Mouse (Mus musculus) ovary, postnatal 10 days (tissue): ENCODE measurements around the gene Per1.

Experiments used
- DNase-seq: peaks from one replicate; pipeline ENCODE4 v3.0.0; 2022; ENCODE audit warnings: low spot score

Per1 gene

DNA sequence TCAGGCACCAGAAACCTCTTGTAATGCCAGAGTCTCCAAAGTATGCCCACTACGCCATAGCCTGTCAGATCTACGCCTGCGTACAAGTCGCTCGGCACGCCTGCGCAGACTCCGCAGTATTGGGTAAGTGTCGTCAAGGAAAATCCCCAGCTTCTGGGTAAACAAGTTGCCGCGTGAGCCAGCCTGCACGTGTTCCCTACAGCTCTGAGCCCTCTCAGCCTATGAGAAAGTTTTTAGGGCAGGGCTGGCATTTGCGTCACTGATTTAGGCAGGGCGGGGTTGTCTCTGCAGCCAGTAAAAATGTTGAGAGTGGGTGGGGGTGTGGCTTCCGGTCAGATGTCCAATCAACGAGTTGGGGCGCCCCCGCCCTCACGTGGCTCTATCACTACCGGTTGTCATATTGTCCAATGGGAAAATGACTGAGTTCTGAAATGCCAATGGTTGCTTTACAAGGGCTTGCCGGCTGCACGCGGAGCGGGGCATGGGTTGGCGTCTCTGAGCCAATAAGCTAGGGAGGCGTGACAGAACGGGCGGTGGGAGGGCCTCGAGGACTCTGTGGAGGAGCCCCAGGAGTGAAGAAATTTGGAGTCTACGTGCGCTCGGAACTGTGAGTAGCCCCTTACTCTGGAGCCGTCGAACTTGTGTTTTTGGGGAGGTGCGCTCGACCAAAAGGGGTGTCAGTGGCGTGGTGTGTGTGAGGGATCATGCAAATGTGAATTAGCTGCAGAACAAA lies at the start of gene Per1:
Gene Per1 (plus strand): TSS at position 521 of the 733 bp plus-strand sequence.
- peak; percentile 83 for DNase-seq

- peak; percentile 49 for DNase-seq
These were observed 49.3 kb upstream of the Per1 start, which contains the start of gene Aurkb for GRCm38 (mm10) chr11:69045531-69046394. Aurkb (plus strand) TSS chr11:69045647.

DNA sequence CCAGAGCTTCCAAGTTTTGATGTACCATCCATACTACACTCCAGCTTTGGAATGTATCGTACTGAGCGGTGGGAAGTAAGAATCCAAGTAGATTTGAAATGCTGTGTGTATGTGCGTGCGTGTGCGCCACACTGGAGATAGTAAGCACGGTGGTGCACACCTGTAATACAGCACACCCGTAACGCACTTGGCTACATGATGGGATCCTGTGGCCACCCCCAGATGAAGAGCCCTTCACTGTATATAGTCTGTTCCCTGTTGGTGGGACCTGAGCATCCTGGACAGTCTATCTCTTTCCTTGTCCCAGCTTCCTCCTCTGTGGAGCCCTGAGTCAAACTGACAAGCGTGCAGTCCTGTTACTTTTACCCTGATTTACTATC lies 48.6 kb upstream of the Per1 start:
- no peak for DNase-seq

- DNase-seq = no peak
These were observed 47.4 kb upstream of the Per1 start for GRCm38 (mm10) chr11:69047592-69047991.

- DNase-seq = no peak
These were observed 46.9 kb upstream of the Per1 start for GRCm38 (mm10) chr11:69048151-69048550.

GRCm38 (mm10) chr11:69050748-69051147 lies 44.3 kb upstream of the Per1 start:
- no peak for DNase-seq

- no peak for DNase-seq
These were observed 43.2 kb upstream of the Per1 start for GRCm38 (mm10) chr11:69051771-69052170.

DNA sequence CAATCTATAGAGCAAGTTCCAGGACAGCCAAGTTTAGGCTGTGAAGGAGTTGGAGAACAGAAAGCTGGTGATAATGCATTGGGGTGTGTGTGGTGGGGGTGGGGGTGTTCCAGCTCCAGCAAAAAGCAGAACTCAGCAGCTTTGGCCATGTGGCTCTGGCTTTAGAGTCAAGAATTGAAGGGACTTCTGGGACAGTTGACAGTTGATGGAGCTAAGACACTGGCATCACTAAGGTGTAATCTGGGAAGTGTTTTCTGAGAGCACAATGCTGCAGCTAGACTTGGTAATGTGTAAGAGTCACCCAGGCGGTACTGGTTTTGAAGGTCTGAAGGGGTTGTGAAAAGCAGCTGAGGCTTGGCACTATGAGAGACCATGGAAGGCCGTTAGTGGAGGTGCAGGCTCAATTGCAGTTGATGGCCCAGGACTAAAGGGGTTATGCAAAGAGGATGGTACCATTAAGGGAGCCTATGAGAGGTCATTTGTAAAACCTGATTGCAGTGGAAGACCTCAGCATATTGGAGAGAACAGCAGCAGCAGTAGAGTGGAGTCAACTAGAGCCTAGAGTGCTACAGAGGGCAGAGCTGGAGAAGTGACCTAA lies 42.1 kb upstream of the Per1 start:
- no peak for DNase-seq

- no peak for DNase-seq
These were observed 41.2 kb upstream of the Per1 start for GRCm38 (mm10) chr11:69053848-69054247.

DNA sequence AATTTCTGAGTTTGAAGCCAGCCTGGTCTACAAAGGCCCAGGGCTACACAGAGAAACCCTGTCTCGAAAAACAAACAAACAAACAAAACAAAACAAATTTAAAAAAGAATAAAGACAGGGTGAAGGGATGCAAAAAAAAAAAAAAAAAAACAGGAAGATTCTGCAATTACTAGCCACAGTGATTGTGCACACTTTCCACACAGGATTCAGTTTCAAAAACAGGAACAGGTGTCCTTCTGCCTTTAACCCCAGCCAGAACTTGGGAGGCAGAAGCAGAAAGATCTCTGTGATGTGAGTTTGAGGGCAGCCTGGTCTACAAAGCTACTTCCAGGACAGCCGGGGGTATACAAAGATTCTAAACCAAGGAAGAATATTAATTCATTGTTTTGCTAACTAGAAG lies 36.8 kb upstream of the Per1 start:
- no peak for DNase-seq

- DNase-seq = no peak
These were observed 36.2 kb upstream of the Per1 start for GRCm38 (mm10) chr11:69058729-69059356.

GRCm38 (mm10) chr11:69059357-69059974 lies 35.6 kb upstream of the Per1 start, which contains the start of gene Borcs6:
Borcs6 (plus strand) TSS chr11:69059717.
- peak; percentile 80 for DNase-seq

DNA sequence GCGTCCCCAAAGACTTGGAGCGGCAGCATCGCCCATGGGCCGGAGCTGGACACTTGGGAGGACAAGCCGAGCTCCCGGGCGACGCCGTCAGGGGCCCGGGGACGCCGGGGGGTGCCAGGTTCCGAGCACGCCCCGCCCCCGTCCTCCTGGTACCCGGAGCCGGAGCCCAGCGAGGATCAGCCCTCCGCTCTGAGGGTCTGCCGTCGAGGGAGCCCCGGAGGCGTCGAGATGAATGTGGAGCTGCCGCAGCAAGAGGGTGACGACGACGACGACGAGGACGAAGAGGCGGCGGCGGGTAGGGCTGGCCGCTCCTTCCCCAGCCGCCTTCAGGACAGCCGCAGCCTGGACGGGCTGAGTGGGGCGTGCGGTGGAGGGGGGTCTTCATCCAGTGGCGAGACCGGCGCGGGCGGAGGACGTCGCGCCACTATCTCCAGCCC lies 35.0 kb upstream of the Per1 start:
- DNase-seq = no peak

- DNase-seq = no peak
These were observed 34.4 kb upstream of the Per1 start for GRCm38 (mm10) chr11:69060448-69061254.

DNA sequence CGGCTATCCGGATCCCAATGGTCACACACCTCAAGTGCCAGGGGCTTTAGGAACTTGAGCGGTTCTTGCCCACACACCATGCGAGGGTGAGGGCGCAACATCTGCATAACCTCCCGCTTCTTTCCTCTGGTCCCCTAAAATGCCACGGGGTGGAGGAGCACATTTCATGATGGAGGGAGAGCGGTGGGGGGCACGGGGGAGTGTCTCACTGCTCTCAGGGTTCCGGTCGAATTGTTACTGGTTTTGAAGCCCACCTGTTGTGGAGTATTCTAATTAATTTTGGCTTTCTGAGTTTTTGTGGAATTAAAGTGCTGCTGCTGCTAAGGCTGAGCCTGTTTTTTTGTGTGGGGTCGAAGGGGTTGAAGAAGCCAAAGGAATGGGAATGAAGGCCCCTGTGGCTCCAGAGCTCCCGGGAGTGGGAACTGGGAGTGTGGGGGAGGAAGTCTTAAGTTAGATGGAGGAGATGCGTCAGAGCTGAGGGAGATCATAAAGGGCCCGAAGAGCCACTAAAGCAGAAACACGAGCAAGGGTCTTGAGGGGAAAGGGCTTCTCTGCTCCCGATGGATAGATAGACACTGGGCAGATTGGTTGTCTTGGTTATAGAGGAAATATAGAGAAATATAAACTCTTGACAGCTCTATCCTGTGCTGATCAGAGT lies 33.6 kb upstream of the Per1 start:
- DNase-seq = no peak

DNA sequence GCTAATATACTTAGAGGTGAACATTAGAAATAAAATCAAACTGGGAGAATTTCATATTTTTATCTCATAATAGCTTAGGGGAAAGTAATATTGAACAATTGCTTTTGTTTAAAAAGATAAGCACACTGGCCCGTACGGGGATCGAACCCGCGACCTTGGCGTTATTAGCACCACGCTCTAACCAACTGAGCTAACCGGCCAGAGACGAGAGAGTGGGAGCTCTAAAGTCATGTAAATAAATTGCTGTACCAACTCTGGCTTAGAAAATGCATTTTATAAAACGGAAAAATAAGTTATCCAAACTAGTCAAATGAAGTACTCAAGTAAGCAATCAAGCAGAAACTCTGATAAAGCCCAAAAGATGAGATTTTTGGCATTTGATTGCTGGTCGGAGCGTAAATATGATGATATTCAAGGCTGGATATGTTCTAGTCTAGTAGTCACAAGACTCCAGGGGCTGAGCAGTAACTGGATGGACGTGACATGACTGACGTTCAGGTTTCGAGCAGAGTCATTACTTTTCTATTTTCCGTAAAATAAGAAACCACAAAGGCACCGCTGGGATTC lies 32.7 kb upstream of the Per1 start:
- no peak for DNase-seq

GRCm38 (mm10) chr11:69062761-69063224 lies 32.2 kb upstream of the Per1 start:
- peak; percentile 99 for DNase-seq

- peak; percentile 89 for DNase-seq
These were observed 31.4 kb upstream of the Per1 start for GRCm38 (mm10) chr11:69063413-69064201.
